Mouse (Mus musculus): ENCODE measurements at regions not wholly inside any gene's neighbourhood (a gene's known extent, or its start where the extent isn't known, plus 50 kb on each side); places are given as distances from the start of the nearest gene placed in this dataset.

- H3K4me1 ChIP-seq = no peaks in the 10 kb centered on the region
- H3K36me3 ChIP-seq = no peaks in the 10 kb centered on the region
- H3K4me3 ChIP-seq = no peak overlapping the region
- H3K27me3 ChIP-seq (ENCODE audit: insufficient read depth, poor library complexity, severe bottlenecking) = no peaks in the 10 kb centered on the region
- no peak overlapping the region for H3K27ac ChIP-seq
- 69% methylated on average over 7 of the region's 7 CpGs for WGBS
- DNase-seq (ENCODE audit: low spot score) = no peak
- H3K9me3 ChIP-seq = no peaks in the 10 kb centered on the region
These were observed 470.6 kb downstream of the Kctd12 start for GRCm38 (mm10) chr14:102511691-102512383.

- H3K27ac ChIP-seq = no peak overlapping the region
- H3K4me1 ChIP-seq = no peaks in the 10 kb centered on the region
- H3K36me3 ChIP-seq = no peaks in the 10 kb centered on the region
- no peak for DNase-seq (ENCODE audit: low spot score)
- no peaks in the 10 kb centered on the region for H3K9me3 ChIP-seq
- no peak overlapping the region for H3K4me3 ChIP-seq
- no peaks in the 10 kb centered on the region for H3K27me3 ChIP-seq (ENCODE audit: insufficient read depth, poor library complexity, severe bottlenecking)
- 24% methylated on average over 4 of the region's 4 CpGs for WGBS
These were observed 472.1 kb downstream of the Kctd12 start for GRCm38 (mm10) chr14:102510387-102510786.

GRCm38 (mm10) chr14:102505696-102506321 is 476.6 kb downstream of the Kctd12 start:
- WGBS = 75% methylated on average over 3 of the region's 3 CpGs
- Histone ChIP-seq H3K4me1 (no peaks in the 10 kb centered on the region), H3K27me3 (ENCODE audit: insufficient read depth, poor library complexity, severe bottlenecking) (no peaks in the 10 kb centered on the region), H3K27ac (no peak overlapping the region), H3K36me3 (no peaks in the 10 kb centered on the region), H3K4me3 (no peak overlapping the region), H3K9me3 (no peaks in the 10 kb centered on the region)
- DNase-seq (ENCODE audit: low spot score) = no peak

GRCm38 (mm10) chr14:102497179-102497578 is 485.3 kb downstream of the Kctd12 start:
- WGBS = 81% methylated on average over 1 of the region's 1 CpGs

GRCm38 (mm10) chr14:102492376-102492775 is 490.1 kb downstream of the Kctd12 start:
- no peaks in the 10 kb centered on the region for H3K36me3 ChIP-seq
- no peaks in the 10 kb centered on the region for H3K9me3 ChIP-seq
- H3K27ac ChIP-seq = no peak overlapping the region
- no peak for DNase-seq (ENCODE audit: low spot score)
- no peaks in the 10 kb centered on the region for H3K27me3 ChIP-seq (ENCODE audit: insufficient read depth, poor library complexity, severe bottlenecking)
- no peaks in the 10 kb centered on the region for H3K4me1 ChIP-seq
- WGBS = 67% methylated on average over 2 of the region's 2 CpGs
- no peak overlapping the region for H3K4me3 ChIP-seq

More at GRCm38 (mm10) chr14:102497179-102497578, 485.3 kb downstream of the Kctd12 start:
- Histone ChIP-seq H3K27ac (no peak overlapping the region), H3K9me3 (no peaks in the 10 kb centered on the region), H3K36me3 (no peaks in the 10 kb centered on the region), H3K4me3 (no peak overlapping the region), H3K27me3 (ENCODE audit: insufficient read depth, poor library complexity, severe bottlenecking) (no peaks in the 10 kb centered on the region), H3K4me1 (no peaks in the 10 kb centered on the region)
- no peak for DNase-seq (ENCODE audit: low spot score)

- 88% methylated on average over 1 of the region's 1 CpGs for WGBS
- no peak for DNase-seq (ENCODE audit: low spot score)
These were observed 491.2 kb downstream of the Kctd12 start for GRCm38 (mm10) chr14:102491205-102491604.

GRCm38 (mm10) chr14:102477162-102477561 is 505.3 kb downstream of the Kctd12 start:
- Histone ChIP-seq H3K36me3 (no peaks in the 10 kb centered on the region), H3K4me1 (no peaks in the 10 kb centered on the region), H3K27me3 (ENCODE audit: insufficient read depth, poor library complexity, severe bottlenecking) (no peaks in the 10 kb centered on the region), H3K4me3 (no peak overlapping the region), H3K27ac (no peak overlapping the region), H3K9me3 (no peaks in the 10 kb centered on the region)
- 84% methylated on average over 2 of the region's 2 CpGs for WGBS
- no peak for DNase-seq (ENCODE audit: low spot score)

More at GRCm38 (mm10) chr14:102491205-102491604, 491.2 kb downstream of the Kctd12 start:
- Histone ChIP-seq H3K9me3 (no peaks in the 10 kb centered on the region), H3K27me3 (ENCODE audit: insufficient read depth, poor library complexity, severe bottlenecking) (no peaks in the 10 kb centered on the region), H3K4me3 (no peak overlapping the region), H3K4me1 (no peaks in the 10 kb centered on the region), H3K27ac (no peak overlapping the region), H3K36me3 (no peaks in the 10 kb centered on the region)

- Histone ChIP-seq H3K27me3 (ENCODE audit: insufficient read depth, poor library complexity, severe bottlenecking) (no peaks in the 10 kb centered on the region), H3K4me3 (no peak overlapping the region), H3K27ac (no peak overlapping the region), H3K36me3 (no peaks in the 10 kb centered on the region), H3K9me3 (no peaks in the 10 kb centered on the region), H3K4me1 (no peaks in the 10 kb centered on the region)
- 53% methylated on average over 4 of the region's 4 CpGs for WGBS
- no peak for DNase-seq (ENCODE audit: low spot score)
These were observed 513.1 kb downstream of the Kctd12 start for GRCm38 (mm10) chr14:102469326-102469725.

GRCm38 (mm10) chr14:102461001-102461400 is 521.4 kb downstream of the Kctd12 start:
- Histone ChIP-seq H3K9me3 (no peaks in the 10 kb centered on the region), H3K27ac (no peak overlapping the region), H3K4me1 (no peaks in the 10 kb centered on the region), H3K4me3 (no peak overlapping the region), H3K27me3 (ENCODE audit: insufficient read depth, poor library complexity, severe bottlenecking) (no peaks in the 10 kb centered on the region), H3K36me3 (no peaks in the 10 kb centered on the region)
- no peak for DNase-seq (ENCODE audit: low spot score)
- WGBS = 88% methylated on average over 1 of the region's 1 CpGs

GRCm38 (mm10) chr14:102439738-102440137 is 542.7 kb downstream of the Kctd12 start:
- Histone ChIP-seq H3K27ac (no peak overlapping the region), H3K4me3 (no peak overlapping the region), H3K9me3 (no peaks in the 10 kb centered on the region), H3K36me3 (no peaks in the 10 kb centered on the region), H3K27me3 (ENCODE audit: insufficient read depth, poor library complexity, severe bottlenecking) (no peaks in the 10 kb centered on the region), H3K4me1 (no peaks in the 10 kb centered on the region)
- no peak for DNase-seq (ENCODE audit: low spot score)
- 71% methylated on average over 2 of the region's 2 CpGs for WGBS

GRCm38 (mm10) chr14:102403397-102404115 is 578.9 kb downstream of the Kctd12 start:
- no peaks in the 10 kb centered on the region for H3K27me3 ChIP-seq (ENCODE audit: insufficient read depth, poor library complexity, severe bottlenecking)
- H3K36me3 ChIP-seq = no peaks in the 10 kb centered on the region
- H3K4me3 ChIP-seq = no peak overlapping the region
- no peaks in the 10 kb centered on the region for H3K9me3 ChIP-seq
- WGBS = 58% methylated on average over 4 of the region's 4 CpGs
- no peak for DNase-seq (ENCODE audit: low spot score)
- H3K4me1 ChIP-seq = no peaks in the 10 kb centered on the region
- H3K27ac ChIP-seq = no peak overlapping the region

GRCm38 (mm10) chr14:102402061-102402689 is 580.3 kb downstream of the Kctd12 start:
- H3K27me3 ChIP-seq (ENCODE audit: insufficient read depth, poor library complexity, severe bottlenecking) = no peaks in the 10 kb centered on the region
- H3K27ac ChIP-seq = no peak overlapping the region
- H3K4me3 ChIP-seq = no peak overlapping the region
- H3K9me3 ChIP-seq = no peaks in the 10 kb centered on the region
- H3K4me1 ChIP-seq = no peaks in the 10 kb centered on the region
- H3K36me3 ChIP-seq = no peaks in the 10 kb centered on the region
- 57% methylated on average over 4 of the region's 4 CpGs for WGBS
- DNase-seq (ENCODE audit: low spot score) = no peak

Data from heart, embryonic 10.5 days (tissue).